Mouse (Mus musculus) common myeloid progenitor, adult 5-6 weeks (primary cell): ENCODE measurements around the gene Pigz. TPM values are rescaled to one million over a fixed set of nuclear protein-coding genes. Genes with fewer than 3 reads are reported as not detected.
A peak's percentile ranks its signal among the peaks of the same experiment; 100 is the strongest.
"Not testable (repeated sequence)": the region's sequence is repeated elsewhere in the genome, so short reads cannot be mapped to it uniquely, and the experiment has no call there.

Source experiments
- ATAC-seq: replicated peaks from 2 replicates; pipeline ENCODE4 v1.8.0; 2016; ENCODE audit warnings: low read depth, mild to moderate bottlenecking, moderate TSS enrichment, inconsistent platforms; ENCODE audit not compliant: poor library complexity, severe bottlenecking
- total RNA-seq: library from RNA; stranded (forward); fragments of 200-1000, 187-1606 nt; gene quantifications from 2 replicates; pipeline ENCODE4 v1.2.3, GENCODE M21; 2017

Gene Pigz
- total RNA-seq, 1 experiment from 2014 or later, result not detected

DNA sequence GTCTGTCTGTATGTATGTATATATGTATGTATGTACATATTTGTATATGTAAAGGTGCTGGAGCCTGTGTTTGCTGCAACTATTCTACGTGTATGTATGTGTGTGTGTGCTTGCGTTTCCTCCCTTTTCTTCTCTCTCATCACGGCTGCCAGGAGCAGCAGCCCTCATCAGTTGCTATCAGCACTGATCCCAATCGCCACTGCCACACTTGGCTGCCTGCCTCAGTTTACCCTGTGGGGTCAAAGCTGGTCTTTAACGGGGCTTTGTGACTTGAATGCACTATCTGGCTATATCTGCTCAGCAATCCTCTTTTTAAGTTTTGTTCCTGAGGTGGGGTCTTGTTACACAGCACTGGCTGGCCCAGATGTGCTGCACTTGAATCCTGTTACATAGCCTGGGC lies 6.2 kb upstream of the Pigz start:
- ATAC-seq, result no peak

DNA sequence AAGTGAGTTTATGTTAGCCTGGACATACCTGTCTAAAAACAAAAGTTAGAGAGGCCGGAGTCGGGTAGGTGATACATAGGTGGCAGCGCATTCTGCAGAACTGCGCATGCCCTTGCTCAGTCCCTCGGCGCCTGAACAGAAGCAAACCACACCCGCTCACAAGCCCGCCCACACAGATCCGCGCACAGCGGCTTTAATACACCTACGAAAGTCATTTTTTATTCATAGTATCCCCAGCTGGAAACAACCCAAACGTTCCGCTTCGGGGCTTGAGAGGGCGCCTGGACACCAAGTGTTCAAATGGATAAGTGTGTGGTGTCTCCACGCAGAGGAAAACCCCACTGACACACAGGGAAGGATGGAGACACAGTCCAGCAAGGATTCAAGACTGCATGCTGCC lies 2.3 kb upstream of the Pigz start:
- ATAC-seq, result no peak

DNA sequence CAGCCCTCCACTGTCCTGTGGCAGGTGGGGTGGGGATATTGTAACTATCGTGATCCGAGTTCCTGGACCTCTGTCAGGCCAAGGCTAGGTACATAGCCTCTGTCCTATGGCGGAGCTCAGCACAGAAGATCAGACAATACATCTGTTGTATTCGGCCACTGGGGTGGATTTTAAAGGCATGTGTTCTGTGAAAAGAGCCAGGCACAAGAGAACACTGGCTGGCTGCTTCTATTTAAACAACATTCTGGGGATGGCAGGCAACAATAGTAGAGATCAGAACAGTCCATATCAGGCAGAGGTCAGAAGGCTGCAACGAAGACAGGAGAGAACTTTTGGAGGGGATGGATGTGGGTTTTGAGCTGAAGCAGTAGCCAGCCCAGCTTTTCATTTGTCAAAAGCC lies 1.4 kb upstream of the Pigz start:
- no peak for ATAC-seq

DNA sequence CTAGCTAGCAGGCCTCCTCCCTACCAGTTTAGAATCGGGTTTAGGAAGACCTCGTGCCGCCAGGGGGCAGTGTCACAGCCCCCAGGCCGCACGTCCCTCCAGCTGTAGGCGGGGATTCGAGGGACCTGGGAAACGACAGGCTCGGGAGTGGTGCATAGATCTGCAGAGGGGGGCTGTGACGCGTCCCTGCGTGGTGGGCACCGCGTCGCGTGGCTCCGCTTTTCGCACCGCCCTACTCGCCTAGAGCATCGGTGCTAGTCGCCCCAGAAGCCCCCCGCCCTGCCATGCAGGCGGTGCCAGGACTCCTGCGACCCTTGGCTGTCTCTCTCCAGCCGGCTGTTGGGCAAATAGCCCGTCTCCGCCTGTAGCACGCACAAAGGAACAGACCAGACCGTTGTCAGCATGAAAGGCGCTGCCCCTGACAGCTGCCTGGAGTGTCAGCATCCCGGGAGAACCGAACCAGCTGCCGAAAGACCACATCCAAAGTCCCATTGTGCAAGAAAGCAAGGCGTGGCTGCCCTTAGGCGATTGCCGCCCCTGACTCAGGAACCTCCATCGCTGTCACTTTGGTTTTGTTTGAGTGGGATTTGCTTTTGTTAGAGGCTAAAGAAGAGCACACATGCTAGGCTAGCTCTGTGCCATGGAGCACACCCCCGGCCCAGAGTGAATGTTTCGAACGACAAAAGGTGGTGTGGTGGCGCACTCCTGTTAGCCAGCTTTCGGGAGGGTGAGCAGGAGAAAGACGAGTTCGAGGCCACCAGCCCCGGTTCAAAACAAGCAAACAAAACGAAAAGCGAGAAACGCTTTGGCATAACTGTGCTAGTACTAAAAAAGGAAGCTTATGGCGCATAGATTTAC lies 582 bp upstream of the Pigz start:
- peak; percentile 90 for ATAC-seq

DNA sequence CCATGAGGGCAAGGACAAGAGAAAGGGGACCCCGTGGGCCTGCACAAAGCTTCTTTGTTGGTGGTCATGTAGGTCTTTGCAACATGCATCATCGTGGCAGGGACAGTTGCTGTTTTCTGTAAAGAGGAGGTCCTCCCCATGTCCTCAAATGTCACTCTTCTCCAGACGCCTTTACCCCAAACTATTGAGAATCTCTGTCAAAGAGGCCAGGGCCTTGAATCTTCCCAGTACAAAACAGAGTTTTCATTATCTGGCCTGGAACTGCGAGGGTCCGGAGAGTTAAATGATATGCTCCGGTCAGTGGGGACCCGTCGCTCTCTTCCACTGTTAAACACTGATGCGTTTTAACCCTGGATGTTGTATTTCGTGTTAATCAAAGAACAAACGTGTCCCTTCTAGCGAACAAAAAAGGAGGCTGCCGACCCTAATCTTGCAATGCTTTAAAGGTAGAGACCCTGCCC lies 929 bp downstream of the Pigz start:
- ATAC-seq, result no peak

DNA sequence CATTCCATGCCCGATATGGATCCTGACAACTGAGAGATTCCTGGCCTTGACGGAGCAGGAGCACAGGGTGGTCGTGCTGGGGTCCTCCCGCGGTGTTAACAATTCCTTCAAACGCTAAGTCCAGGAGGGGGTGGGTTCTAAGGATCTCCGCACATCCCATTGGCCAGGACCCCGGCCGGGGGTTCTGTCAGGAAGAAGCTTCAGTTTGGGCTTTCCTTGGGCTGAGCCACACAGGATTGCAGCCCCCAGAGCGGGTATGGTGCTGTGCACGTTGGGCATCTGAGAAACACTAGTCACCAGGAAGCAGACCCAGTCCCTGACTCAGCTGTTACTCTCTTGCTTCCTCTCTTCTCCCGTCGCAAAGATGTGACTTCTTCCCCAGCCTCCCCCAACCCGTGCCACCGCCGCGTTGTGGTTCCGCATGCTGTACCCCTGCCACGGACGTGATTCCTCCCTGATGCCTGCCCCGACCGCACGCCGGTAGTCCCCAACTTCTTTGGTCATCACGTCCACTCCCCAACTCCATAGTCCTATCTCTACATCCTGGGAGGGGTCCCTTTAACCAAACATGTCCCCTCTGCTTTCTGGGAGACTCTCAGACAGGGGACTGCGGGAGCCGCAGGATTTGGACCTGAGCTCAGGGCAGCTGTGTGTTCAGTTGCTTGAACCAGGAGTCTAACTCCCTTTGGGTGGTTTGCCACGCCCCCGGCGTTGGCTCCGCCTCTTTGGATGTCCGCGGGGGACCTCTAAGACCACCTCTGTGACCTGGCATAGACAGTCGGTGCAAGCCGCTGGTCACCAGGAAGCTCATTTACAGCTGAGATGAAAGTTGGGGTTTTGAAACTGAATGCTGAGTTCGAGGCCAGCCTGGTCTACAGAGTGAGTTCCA lies 1.7 kb downstream of the Pigz start:
- ATAC-seq, result peak; percentile 42

DNA sequence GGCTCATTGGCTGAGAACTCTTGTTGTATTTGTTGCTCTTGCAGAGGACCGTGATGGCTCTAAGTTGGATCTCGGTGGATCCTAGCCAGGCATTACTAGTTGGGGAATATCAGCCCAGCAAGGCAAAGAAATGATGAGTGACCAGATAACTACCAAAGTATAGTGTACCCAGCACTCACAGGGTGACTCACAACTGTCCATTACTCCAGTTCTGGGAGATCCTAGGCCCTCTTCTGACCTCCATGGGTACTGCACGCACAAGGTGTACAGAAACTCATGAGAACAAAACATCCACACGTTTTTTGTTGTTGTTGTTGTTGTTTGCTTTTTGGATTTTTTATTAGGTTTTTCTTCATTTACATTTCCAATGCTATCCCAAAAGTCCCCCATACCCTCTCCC lies 2.9 kb downstream of the Pigz start:
- ATAC-seq, result no peak

DNA sequence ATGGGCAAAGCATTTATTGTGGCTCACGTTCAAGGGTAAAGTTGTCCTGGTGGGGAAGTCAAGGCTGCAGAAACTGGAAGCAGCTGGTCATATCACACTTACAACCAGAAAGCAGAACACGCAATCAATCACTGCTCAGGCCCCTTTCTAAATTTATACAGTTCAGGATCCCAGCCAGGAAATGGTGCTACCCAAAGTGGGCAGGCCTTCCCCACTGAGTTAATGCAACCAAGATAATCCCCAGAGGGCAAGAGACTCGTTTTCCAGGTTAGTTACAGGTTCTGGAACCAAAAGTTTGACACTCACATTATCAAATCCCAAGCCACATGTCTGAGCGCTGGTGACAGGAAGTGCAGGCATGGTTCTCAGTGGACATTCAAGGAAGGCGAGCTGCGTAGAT lies 5.2 kb downstream of the Pigz start:
- ATAC-seq, result peak; percentile 20

DNA sequence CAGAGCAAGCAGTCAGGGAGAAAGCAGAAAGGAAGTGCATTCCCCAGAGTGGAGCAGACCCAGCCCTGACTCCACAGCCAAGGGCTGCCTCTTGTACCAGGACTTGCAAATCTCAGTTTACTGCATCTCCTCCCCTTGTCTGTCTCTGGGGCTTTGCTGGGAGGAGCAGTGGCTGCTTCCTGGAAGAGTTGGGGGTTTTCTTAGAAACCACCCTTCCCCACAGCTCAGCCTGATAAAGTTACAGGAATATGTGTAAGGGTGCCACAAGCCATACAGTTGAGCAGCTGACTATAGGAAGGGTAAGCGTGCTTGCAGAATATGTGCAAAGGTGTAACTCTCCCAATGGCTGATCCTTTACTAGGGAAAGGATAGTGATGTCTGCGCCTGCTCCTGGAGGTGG lies 6.9 kb downstream of the Pigz start:
- no peak for ATAC-seq

DNA sequence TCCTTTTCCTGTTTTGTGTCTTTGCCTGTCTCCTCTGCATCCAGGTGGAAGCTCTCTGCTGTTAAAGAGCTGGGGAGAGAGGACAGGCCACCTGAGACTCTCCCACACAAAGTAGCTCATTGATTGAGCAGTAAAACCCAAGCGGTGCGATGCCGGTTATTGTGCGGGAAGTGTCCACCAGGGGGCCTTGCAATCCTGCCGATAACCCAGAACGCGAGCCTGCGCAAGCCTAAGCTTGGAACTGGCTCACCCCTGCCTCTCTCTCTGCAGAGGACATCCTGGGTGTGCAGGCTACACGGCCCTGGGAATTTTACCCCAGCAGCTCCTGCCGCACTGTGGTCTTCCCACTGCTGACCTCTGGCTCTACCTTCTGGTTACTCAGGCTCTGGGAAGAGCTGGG lies 10.3 kb downstream of the Pigz start:
- peak; percentile 71 for ATAC-seq

DNA sequence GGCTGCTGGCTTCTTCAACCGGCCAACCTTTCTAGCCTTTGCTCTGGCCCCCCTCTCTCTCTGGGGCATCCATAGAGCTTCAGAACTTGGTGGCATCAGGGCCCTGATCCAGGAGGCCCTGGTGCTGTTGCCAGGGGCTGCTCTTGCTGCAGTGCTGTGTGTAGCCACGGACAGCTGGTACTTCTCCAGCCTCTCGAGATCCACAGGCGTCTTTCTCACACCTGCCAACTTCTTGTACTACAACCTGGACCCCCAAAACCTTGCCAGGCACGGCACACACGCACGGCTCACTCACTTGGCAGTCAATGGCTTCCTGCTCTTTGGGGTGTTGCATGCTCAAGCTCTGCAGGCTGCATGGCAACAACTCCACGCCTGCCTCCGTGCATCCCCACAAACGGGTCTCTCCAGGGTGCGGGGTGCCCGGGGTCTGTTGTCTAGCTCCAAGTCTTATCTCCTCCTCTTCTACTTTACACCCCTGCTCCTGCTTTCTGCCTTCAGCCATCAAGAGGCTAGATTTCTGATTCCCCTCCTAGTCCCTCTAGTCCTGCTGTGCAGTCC lies 11.1 kb downstream of the Pigz start:
- ATAC-seq, result no peak

DNA sequence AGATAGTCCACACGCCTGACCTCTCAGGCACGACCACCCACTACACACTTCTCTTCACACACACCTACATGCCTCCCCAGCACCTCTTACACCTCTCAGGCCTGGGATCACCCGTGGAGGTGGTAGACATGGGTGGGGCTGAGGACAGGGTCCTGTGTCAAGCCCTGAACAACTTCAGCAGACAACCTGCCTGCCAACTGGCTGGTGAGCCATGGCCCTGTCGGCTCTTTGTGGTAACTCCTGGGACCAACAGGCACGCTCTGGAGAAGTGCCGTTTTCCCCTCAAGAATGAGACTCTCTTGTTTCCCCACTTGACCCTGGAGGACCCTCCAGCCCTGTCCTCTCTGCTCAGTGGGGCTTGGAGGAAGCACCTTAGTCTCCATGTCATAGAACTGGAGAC lies 11.7 kb downstream of the Pigz start:
- ATAC-seq, result no peak

DNA sequence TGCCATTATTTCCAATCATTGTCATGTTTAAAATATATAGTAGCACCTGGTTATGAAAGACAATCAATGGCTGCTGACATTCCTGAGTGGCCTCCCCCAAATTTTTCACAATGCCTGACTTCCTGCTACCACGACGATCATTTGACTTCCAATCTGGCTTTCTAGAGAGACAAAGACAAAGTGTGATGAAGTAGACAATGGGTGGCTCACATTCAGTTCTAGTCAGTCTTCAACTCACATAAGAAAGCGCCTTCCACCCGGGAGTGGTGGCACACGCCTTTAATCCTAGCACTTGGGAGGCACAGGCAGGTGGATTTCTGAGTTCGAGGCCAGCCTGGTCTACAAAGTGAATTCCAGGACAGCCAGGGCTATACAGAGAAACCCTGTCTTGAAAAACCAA lies 12.3 kb downstream of the Pigz start:
- not testable (repeated sequence) for ATAC-seq

DNA sequence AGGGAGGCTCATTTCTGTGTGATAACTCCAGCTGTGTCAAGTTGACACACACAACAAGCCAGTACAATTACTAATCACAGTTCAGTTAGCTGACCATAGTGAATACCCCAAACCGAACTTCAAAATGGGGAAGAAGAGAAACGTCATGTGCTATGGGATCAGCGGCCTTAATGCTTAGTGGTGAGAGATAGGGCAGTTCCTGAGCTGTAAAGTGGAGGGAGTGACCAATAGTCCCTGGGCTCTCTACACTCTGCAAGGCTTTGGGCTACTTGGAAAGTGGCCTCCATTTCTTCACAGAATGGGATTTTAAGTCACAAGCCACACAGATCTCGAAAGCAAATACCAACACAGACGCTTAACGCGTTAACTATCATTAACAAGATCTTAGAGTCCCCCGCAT lies 13.7 kb downstream of the Pigz start:
- 0 out of 2 replicates have a peak, but pooled peaks have one; percentile 17 for ATAC-seq

DNA sequence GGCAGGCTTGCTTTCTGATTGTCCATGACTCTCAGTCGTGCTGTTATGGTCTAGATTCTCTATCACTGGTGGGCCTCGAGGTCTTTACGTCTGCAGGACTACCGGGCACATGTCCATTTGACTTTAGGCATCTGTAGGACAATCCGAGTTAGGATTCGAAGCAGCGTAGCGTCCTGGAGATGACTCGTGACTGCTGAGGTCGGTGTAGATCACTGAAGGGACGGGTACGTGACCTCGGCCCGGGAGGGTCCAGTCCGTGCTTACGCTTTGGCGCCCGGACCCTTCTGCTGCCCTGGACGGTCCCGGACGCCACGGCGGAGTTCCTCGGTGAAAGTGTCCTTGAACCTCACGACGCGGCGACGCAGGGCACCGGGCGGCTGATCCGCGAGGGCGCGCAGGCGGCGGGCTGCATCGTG lies 14.3 kb downstream of the Pigz start:
- no peak for ATAC-seq

DNA sequence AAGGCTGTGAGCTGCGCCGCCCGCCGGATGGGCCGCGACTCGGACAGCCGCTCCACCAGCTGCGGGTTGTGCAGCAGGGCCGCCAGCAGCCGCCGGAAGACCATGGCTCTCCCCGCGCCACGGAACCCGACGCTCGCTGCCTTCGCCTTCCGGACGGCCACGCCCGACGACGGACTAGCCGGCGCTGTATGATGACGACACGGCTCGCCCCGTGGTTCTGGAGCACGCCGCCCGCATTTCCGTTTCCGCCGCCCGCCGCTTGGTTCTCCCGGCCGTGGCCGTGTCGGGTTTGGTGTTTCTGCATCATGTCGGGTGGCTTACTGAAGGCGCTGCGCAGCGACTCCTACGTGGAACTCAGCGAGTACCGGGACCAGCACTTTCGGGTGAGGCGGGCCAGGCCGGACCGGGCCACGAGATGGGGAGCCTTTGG lies 14.7 kb downstream of the Pigz start, which contains the start of the genes 0610012G03Rik and Ncbp2:
Gene 0610012G03Rik (minus strand): TSS at position 150 of the 430 bp plus-strand sequence.
Gene Ncbp2 (plus strand): TSS at position 169 of the 430 bp plus-strand sequence.
- peak; percentile 91 for ATAC-seq

DNA sequence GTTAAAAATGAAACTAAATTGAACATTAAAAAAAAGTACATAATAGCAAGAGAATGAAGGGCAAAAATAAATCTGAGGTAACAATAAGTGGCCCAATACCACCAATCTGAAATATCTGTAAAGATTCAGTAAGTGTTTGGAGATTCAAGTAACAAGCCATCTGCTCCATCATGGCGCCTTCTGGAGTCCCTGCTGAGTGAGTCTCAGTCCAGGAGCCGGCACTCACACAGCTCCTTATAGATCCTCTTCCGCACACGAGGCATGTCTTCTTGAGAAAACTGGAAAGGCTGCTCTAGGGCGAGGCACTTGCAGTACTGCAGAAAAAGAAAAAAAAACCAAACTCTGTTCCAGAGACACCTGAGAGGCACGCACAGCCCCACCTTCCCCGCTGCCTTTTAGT lies 29.6 kb downstream of the Pigz start:
- no peak for ATAC-seq

DNA sequence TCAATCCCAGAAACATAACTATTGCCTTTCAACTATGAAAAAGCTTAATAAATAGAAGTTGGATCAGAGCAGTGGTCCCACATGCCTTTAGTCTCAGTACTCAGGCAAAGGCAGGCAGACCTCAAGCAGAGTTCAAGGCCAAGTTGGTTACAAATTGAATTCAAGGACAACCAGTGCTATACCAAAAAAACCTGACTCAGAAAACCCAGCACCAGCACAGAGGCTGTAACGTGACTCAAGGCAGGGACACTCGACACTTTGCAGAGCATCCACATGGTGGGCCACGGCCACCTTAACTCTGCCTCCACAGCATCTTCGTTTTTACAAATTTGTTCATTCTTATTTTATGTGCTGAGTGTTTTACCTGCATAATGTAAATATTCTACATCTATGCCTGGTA lies 41.6 kb downstream of the Pigz start:
- ATAC-seq, result no peak

DNA sequence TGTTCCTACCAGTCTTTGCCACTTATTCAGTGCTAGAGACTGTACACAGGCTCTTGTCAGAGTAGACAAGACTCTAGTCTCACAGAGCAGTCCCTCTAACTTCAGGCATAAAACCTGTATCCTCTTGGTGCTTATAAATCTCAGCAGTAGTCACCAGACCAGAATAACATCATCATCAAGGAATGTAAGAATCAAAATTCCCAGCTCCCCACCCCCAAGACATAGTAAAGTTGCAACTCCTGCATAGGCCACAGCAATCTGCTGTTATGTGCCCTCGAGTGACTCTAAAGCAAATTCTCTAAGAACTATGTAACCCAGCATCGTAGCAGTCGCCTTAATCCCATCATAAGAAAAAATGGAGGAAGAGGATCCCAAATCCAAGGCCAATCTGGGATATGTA lies 45.9 kb downstream of the Pigz start:
- ATAC-seq, result no peak

DNA sequence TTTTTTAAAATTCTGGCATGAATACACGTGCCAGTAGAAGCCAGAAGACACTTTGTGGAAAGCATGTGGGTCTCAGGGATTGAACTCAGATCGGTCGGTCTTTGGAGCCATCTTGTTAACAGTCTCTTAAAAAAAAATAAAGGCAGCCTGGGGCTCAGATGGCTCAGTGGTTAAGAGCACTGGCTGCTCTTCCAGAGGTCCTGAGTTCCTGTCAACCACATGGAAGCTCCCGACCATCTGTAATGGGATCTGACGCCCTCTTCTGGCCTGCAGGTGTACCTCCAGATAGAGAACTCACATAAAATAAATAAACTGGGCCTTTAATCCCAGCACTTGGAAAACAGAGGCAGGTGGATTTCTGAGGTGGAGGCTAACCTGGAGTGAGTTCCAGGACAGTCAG lies 47.3 kb downstream of the Pigz start:
- ATAC-seq, result no peak

DNA sequence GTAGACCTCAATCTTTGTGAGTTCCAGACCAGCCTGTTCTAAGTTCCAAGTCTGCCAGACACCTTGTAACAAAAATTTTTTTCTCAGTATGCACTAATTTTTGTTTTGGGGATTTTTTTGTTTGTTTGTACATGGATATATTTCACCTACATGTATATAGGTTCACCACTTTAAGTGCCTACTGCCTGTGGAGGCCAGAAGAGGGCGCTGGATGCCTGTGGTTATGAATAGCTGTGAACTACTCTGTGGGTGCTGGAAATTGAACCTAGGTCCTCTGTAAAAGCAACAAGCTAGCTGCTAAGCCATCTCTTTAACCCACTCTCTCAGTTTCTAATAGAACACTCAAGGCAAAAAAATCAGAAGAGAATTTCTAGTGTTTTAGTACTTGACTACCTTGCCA lies 58.4 kb downstream of the Pigz start:
- no peak for ATAC-seq
